9 mouse cellular contexts compared by ENCODE assay signal in genomic region chr8:84579595-84579994, GRCm38 (mm10).
DNase-seq lines count a peak whose midpoint lies in the region; ATAC-seq lines count a peak whose summit lies in the region.
"Had no signal": no experiment of that assay in that cellular context is flagged by ENCODE, and none has a peak within 500 bp of the region (broad histone marks: within the 10 kb centered on the region; RNA-seq: fewer than 3 reads in every experiment).

No protein-coding gene starts in this region.

- no peaks in the 10 kb centered on the region for H3K27me3 ChIP-seq in intestine, embryonic 14.5 days (replicated peaks; ENCODE audit: control insufficient read depth, insufficient read depth, low read length)
- no peaks in the 10 kb centered on the region for H3K27me3 ChIP-seq in intestine, embryonic 16.5 days (replicated peaks; ENCODE audit: control insufficient read depth, insufficient read depth, low read length)
- no peaks in the 10 kb centered on the region; the same call in 1 of the 2 replicates for H3K27me3 ChIP-seq in embryonic facial prominence, embryonic 10.5 days (replicated peaks; ENCODE audit: low read depth, poor library complexity, severe bottlenecking)
- H3K27me3 ChIP-seq: embryonic facial prominence, embryonic 15.5 days had no signal

- H3K4me3 ChIP-seq in intestine, embryonic 14.5 days (ENCODE audit: low read depth, low read length) = no peak overlapping the region
- H3K4me3 ChIP-seq in intestine, embryonic 16.5 days (ENCODE audit: low read length) = no peak overlapping the region
- no peak overlapping the region for H3K4me3 ChIP-seq in embryonic facial prominence, embryonic 10.5 days
- H3K4me3 ChIP-seq: embryonic facial prominence, embryonic 15.5 days had no signal

- H3K9me3 ChIP-seq in intestine, embryonic 14.5 days (ENCODE audit: control insufficient read depth, low read length) = no peaks in the 10 kb centered on the region
- no peaks in the 10 kb centered on the region for H3K9me3 ChIP-seq in intestine, embryonic 16.5 days (ENCODE audit: control insufficient read depth, low read length)
- H3K9me3 ChIP-seq in embryonic facial prominence, embryonic 10.5 days = no peaks in the 10 kb centered on the region
- H3K9me3 ChIP-seq: embryonic facial prominence, embryonic 15.5 days had no signal

- H3K4me1 ChIP-seq in intestine, embryonic 14.5 days (replicated peaks; ENCODE audit: control insufficient read depth, insufficient read depth, low read length) = no peaks in the 10 kb centered on the region
- H3K4me1 ChIP-seq in intestine, embryonic 16.5 days (ENCODE audit: control insufficient read depth, insufficient read depth, low read length) = no peaks in the 10 kb centered on the region
- H3K4me1 ChIP-seq in embryonic facial prominence, embryonic 10.5 days = peaks cover 4% of the 10 kb centered on the region
- H3K4me1 ChIP-seq: embryonic facial prominence, embryonic 15.5 days had no signal

- H3K27ac ChIP-seq in intestine, embryonic 14.5 days (ENCODE audit: low read depth) = no peak overlapping the region
- no peak overlapping the region for H3K27ac ChIP-seq in intestine, embryonic 16.5 days (ENCODE audit: low read length)
- no peak overlapping the region for H3K27ac ChIP-seq in embryonic facial prominence, embryonic 10.5 days (replicated peaks)
- H3K27ac ChIP-seq: embryonic facial prominence, embryonic 15.5 days had no signal

- peak; percentile 71 for DNase-seq in intestine, embryonic 14.5 days (ENCODE audit: low spot score)
- DNase-seq in MEL-GATA-1-ER (ENCODE audit: extremely low read depth, low read depth) = peak; percentile 18
- peak; percentile 75 for DNase-seq in embryonic facial prominence, embryonic 10.5 days (ENCODE audit: low spot score)
- peak; percentile 49 for DNase-seq in hindlimb bud, embryonic 11.5 days (ENCODE audit: extremely low spot score, low read depth, low spot score)
- peak; percentile 60 for DNase-seq in thymus, postnatal 14 days
- no peak for DNase-seq in layer of hippocampus, adult 9-10 months (ENCODE audit: low spot score)

- no peak overlapping the region for H3K9ac ChIP-seq in intestine, embryonic 14.5 days (ENCODE audit: low read length)
- H3K9ac ChIP-seq in intestine, embryonic 16.5 days (ENCODE audit: low read depth, low read length) = no peak overlapping the region
- H3K9ac ChIP-seq: embryonic facial prominence, embryonic 15.5 days had no signal

- H3K4me2 ChIP-seq in intestine, embryonic 14.5 days (ENCODE audit: low read length) = no peak overlapping the region
- H3K4me2 ChIP-seq in intestine, embryonic 16.5 days (ENCODE audit: low read depth, low read length) = no peak overlapping the region
- H3K4me2 ChIP-seq: embryonic facial prominence, embryonic 15.5 days had no signal

- H3K36me3 ChIP-seq in intestine, embryonic 14.5 days (ENCODE audit: control insufficient read depth, insufficient read depth, low read length) = no peaks in the 10 kb centered on the region
- H3K36me3 ChIP-seq in intestine, embryonic 16.5 days (ENCODE audit: control insufficient read depth, insufficient read depth, low read length) = no peaks in the 10 kb centered on the region
- no peaks in the 10 kb centered on the region for H3K36me3 ChIP-seq in embryonic facial prominence, embryonic 10.5 days (replicated peaks)
- H3K36me3 ChIP-seq: embryonic facial prominence, embryonic 15.5 days had no signal

- WGBS in intestine, embryonic 14.5 days = 13% methylated on average over 3 of the region's 3 CpGs
- WGBS in intestine, embryonic 16.5 days = 17% methylated on average over 3 of the region's 3 CpGs
- 19% methylated on average over 3 of the region's 3 CpGs for WGBS in embryonic facial prominence, embryonic 10.5 days

- no peak; the same call in 1 of the 2 replicates for ATAC-seq in intestine, embryonic 14.5 days (replicated peaks; ENCODE audit: low FRiP score, low TSS enrichment, low read depth)
- ATAC-seq in intestine, embryonic 16.5 days = no peak
- ATAC-seq in megakaryocyte-erythroid progenitor cell, adult 5-6 weeks (replicated peaks; ENCODE audit: low FRiP score, low TSS enrichment, poor library complexity, severe bottlenecking) = 0 out of 2 replicates have a peak, but pooled peaks have one; percentile 45
